Mouse (Mus musculus) NIH3T3 (cell line): ENCODE data around the gene Tbl2.

ENCODE experiments used
- DNase-seq: peaks from one replicate; pipeline ENCODE4 v3.0.0-alpha.2; 2012; ENCODE audit warnings: low read depth

The Tbl2 gene

GRCm38 (mm10) chr5:135149053-135149819 lies at the start of gene Tbl2:
Gene Tbl2 (plus strand): TSS chr5:135149657.
- DNase-seq, result peak; percentile 99

GRCm38 (mm10) chr5:135100981-135101380 lies 48.5 kb upstream of the Tbl2 start:
- DNase-seq, result peak; percentile 79

- DNase-seq, result peak; percentile 46
These were observed 45.3 kb upstream of the Tbl2 start for GRCm38 (mm10) chr5:135103999-135104660.

GRCm38 (mm10) chr5:135106758-135107256 lies 42.6 kb upstream of the Tbl2 start:
- DNase-seq, result no peak

- DNase-seq, result peak; percentile 48
These were observed 41.6 kb upstream of the Tbl2 start for GRCm38 (mm10) chr5:135107521-135108501.

- no peak for DNase-seq
These were observed 40.4 kb upstream of the Tbl2 start for GRCm38 (mm10) chr5:135109017-135109416.

- DNase-seq, result no peak
These were observed 40.0 kb upstream of the Tbl2 start for GRCm38 (mm10) chr5:135109426-135109825.

- DNase-seq, result no peak
These were observed 39.5 kb upstream of the Tbl2 start for GRCm38 (mm10) chr5:135109976-135110375.

GRCm38 (mm10) chr5:135113782-135114181 lies 35.7 kb upstream of the Tbl2 start:
- no peak for DNase-seq

- no peak for DNase-seq
These were observed 34.2 kb upstream of the Tbl2 start for GRCm38 (mm10) chr5:135115241-135115640.

- DNase-seq, result peak; percentile 77
These were observed 30.8 kb upstream of the Tbl2 start for GRCm38 (mm10) chr5:135118589-135119081.

GRCm38 (mm10) chr5:135120753-135121152 lies 28.7 kb upstream of the Tbl2 start:
- peak; percentile 32 for DNase-seq

- no peak for DNase-seq
These were observed 23.3 kb upstream of the Tbl2 start for GRCm38 (mm10) chr5:135126121-135126520.

- no peak for DNase-seq
These were observed 21.8 kb upstream of the Tbl2 start for GRCm38 (mm10) chr5:135127669-135128068.

GRCm38 (mm10) chr5:135129747-135130146 lies 19.7 kb upstream of the Tbl2 start:
- no peak for DNase-seq

GRCm38 (mm10) chr5:135133736-135134405 lies 15.6 kb upstream of the Tbl2 start:
- DNase-seq, result no peak

GRCm38 (mm10) chr5:135134534-135134933 lies 14.9 kb upstream of the Tbl2 start:
- no peak for DNase-seq

- no peak for DNase-seq
These were observed 9.6 kb upstream of the Tbl2 start for GRCm38 (mm10) chr5:135139881-135140280.

GRCm38 (mm10) chr5:135144469-135144868 lies 5.0 kb upstream of the Tbl2 start:
- DNase-seq, result no peak

- no peak for DNase-seq
These were observed 3.9 kb upstream of the Tbl2 start for GRCm38 (mm10) chr5:135145532-135145931.

GRCm38 (mm10) chr5:135145955-135146354 lies 3.5 kb upstream of the Tbl2 start:
- no peak for DNase-seq
